Comparison of ENCODE assay signal across 8 mouse cellular contexts in the genomic region with DNA sequence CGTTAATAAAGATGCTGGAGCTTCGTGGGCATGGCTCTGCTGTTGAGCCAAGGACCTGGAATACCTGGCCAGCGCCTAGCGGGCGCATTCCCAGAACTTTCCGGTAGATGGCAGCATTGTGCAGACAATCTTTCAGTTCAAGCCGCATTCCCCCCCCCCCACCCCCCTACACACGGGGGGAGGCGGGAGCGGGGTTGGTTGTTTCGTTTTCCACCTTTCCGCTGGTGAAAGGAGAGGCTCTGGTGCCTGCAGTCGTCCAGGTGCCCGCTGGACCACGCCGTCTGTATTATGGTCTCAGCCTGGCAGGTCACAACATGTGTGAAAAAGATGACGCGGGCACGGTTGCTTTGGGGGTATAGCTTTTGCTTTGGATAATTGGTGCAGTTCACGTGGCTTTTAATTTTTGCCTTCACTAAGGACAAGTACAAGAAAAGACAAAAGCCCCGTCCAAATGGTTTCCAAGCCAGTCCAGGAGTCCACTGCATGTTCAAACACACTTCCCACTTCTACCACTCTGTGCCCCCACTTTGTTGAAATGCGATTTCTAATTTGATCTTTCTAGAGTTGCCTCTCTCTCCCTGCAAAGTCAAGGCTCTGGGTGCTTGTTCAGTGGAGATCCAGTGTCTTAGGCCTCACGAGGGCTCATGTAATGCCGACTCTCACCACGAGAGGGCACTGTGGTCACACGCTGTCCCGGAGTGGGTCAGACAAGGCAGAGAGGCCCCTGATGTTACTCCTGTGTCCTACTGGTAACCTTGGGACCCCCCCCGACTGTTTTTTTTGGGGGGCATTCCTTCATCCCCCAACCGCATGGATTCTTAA. TPM values are rescaled to one million over a fixed set of nuclear protein-coding genes. Genes with fewer than 3 reads are reported as not detected.
A peak's percentile ranks its signal among the peaks of the same experiment; 100 is the strongest.
DNase-seq lines count a peak whose midpoint lies in the region; ATAC-seq lines count a peak whose summit lies in the region.

No protein-coding gene starts in this region.

- no peaks in the 10 kb centered on the region for H3K36me3 ChIP-seq in hindbrain, embryonic 15.5 days

- H3K4me1 ChIP-seq in hindbrain, embryonic 15.5 days (replicated peaks), result 0 out of 2 replicates have a peak, but pooled peaks cover 4% of the 10 kb centered on the region

- peak; percentile 66 for DNase-seq in WW6 (ENCODE audit: low read depth, low spot score)
- peak; percentile 91 to 96 for DNase-seq in cerebellum, postnatal 36 days
- DNase-seq in frontal cortex, postnatal 36 days (ENCODE audit: low spot score in 2 of 2), result peak; percentile 97 to 98
- peak; percentile 92 to 93 for DNase-seq in layer of hippocampus, postnatal 36 days
- peak; percentile 93 for DNase-seq in lung, postnatal 25 days (ENCODE audit: low spot score)
- peak; percentile 76 for DNase-seq in retina, adult 2 months (ENCODE audit: low read depth, low spot score)
- DNase-seq in thymus, postnatal 25 days, result peak; percentile 95

- peak overlapping the region; percentile 50 for H3K9ac ChIP-seq in hindbrain, embryonic 15.5 days

- no peaks in the 10 kb centered on the region for H3K9me3 ChIP-seq in hindbrain, embryonic 15.5 days

- H3K4me2 ChIP-seq in hindbrain, embryonic 15.5 days, result peak overlapping the region; percentile 59

- under 1% methylated on average over 28 of the region's 29 CpGs for WGBS in hindbrain, embryonic 15.5 days

- peak; percentile 89 for ATAC-seq in hindbrain, embryonic 15.5 days (ENCODE audit: low FRiP score, low read depth)

- peak overlapping the region; percentile 77 for H3K27ac ChIP-seq in hindbrain, embryonic 15.5 days (replicated peaks)

- no peaks in the 10 kb centered on the region for H3K27me3 ChIP-seq in hindbrain, embryonic 15.5 days

- H3K4me3 ChIP-seq in hindbrain, embryonic 15.5 days, result peak overlapping the region; percentile 47

RNA-seq across cellular contexts. Expression of gene Igfbp7, which starts 52.3 kb away (rescaled TPM):
- 66.0 and 72.6 TPM in 2 replicates for polyA plus RNA-seq in hindbrain, embryonic 15.5 days (2015; fragmentation: Nextera tagmentation; extraction: Ambion mirVana)
- 10 to 100 TPM; 26.8 to 30.0 TPM for total RNA-seq in layer of hippocampus, postnatal 36 days (2021)

Comparison
In these comparisons a context has a peak if more than half of its experiments do, and no peak if none do; other contexts are left out.
1. Peak in every context shown above with its lines: DNase-seq, ATAC-seq, H3K4me3 ChIP-seq and H3K27ac ChIP-seq.